ENCODE assay signal across 22 mouse cellular contexts in genomic region chr13:52561367-52562165, GRCm38 (mm10). TPM values are rescaled to one million over a fixed set of nuclear protein-coding genes. Genes with fewer than 3 reads are reported as not detected.
DNase-seq lines count a peak whose midpoint lies in the region; ATAC-seq and TF ChIP-seq lines count a peak whose summit lies in the region.
"Had no signal": no experiment of that assay in that cellular context is flagged by ENCODE, and none has a peak within 500 bp of the region (broad histone marks: within the 10 kb centered on the region; RNA-seq: fewer than 3 reads in every experiment).

No protein-coding gene starts in this region.

- 84% methylated on average over 8 of the region's 8 CpGs for WGBS in hindbrain, embryonic 10.5 days
- WGBS in hindbrain, postnatal 0 days, result 57% methylated on average over 8 of the region's 8 CpGs
- 63% methylated on average over 8 of the region's 8 CpGs for WGBS in forebrain, embryonic 16.5 days

- ATAC-seq in hindbrain, postnatal 0 days, result no peak
- 0 out of 2 replicates have a peak, but pooled peaks have one; percentile 3 for ATAC-seq in forebrain, embryonic 16.5 days

- H3K4me1 ChIP-seq in hindbrain, embryonic 10.5 days (replicated peaks), result peaks cover 41% of the 10 kb centered on the region
- 0 out of 2 replicates have a peak, but pooled peaks cover 6% of the 10 kb centered on the region for H3K4me1 ChIP-seq in hindbrain, postnatal 0 days (ENCODE audit: insufficient read depth, low read length)
- H3K4me1 ChIP-seq in ES-E14 (ENCODE audit: control insufficient read depth in 2 of 2, insufficient read depth in 2 of 2, low read length in 2 of 2, poor library complexity in 1 of 2), result peaks cover 20 to 29% of the 10 kb centered on the region in 2 experiments
- peaks cover 26% of the 10 kb centered on the region for H3K4me1 ChIP-seq in forebrain, embryonic 16.5 days (replicated peaks; ENCODE audit: control insufficient read depth, insufficient read depth, low read length)

- H3K9me3 ChIP-seq in hindbrain, embryonic 10.5 days, result no peaks in the 10 kb centered on the region
- no peaks in the 10 kb centered on the region for H3K9me3 ChIP-seq in hindbrain, postnatal 0 days (ENCODE audit: low read length)
- H3K9me3 ChIP-seq in ES-E14 (ENCODE audit: control insufficient read depth, insufficient read depth, low read depth, low read length), result no peaks in the 10 kb centered on the region
- no peaks in the 10 kb centered on the region for H3K9me3 ChIP-seq in forebrain, embryonic 16.5 days (ENCODE audit: control insufficient read depth, low read length)
- H3K9me3 ChIP-seq: embryonic facial prominence, embryonic 10.5 days; heart, embryonic 13.5 days; megakaryocyte, embryonic 14.5 days had no signal

- no peak for TF ChIP-seq CTCF in hindbrain, postnatal 0 days (IDR thresholded peaks at IDR 0.05; ENCODE audit: low read depth)

- in situ Hi-C loops in ES-E14 (cut with MboI; ENCODE audit: low sequenced_read_pairs in 2 of 2, unreplicated experiment in 2 of 2), result no loop called here

- H3K27ac ChIP-seq in hindbrain, embryonic 10.5 days, result peak overlapping the region; percentile 66; the same call in 1 of the 2 replicates
- no peak overlapping the region for H3K27ac ChIP-seq in hindbrain, postnatal 0 days
- H3K27ac ChIP-seq in ES-E14 (ENCODE audit: insufficient read depth, low read depth, low read length, poor library complexity, severe bottlenecking), result peak overlapping the region; percentile 78
- H3K27ac ChIP-seq in forebrain, embryonic 16.5 days (ENCODE audit: low read length), result peak overlapping the region; percentile 11
- H3K27ac ChIP-seq: embryonic facial prominence, embryonic 10.5 days; heart, embryonic 13.5 days; left cerebral cortex, adult 2 months had no signal

- no peaks in the 10 kb centered on the region for H3K36me3 ChIP-seq in hindbrain, embryonic 10.5 days
- no peaks in the 10 kb centered on the region for H3K36me3 ChIP-seq in hindbrain, postnatal 0 days (ENCODE audit: insufficient read depth, low read length)
- no peaks in the 10 kb centered on the region for H3K36me3 ChIP-seq in ES-E14 (ENCODE audit: control insufficient read depth, insufficient read depth, low read length, poor library complexity, severe bottlenecking)
- H3K36me3 ChIP-seq in forebrain, embryonic 16.5 days (ENCODE audit: control insufficient read depth, insufficient read depth), result no peaks in the 10 kb centered on the region
- H3K36me3 ChIP-seq: embryonic facial prominence, embryonic 10.5 days; heart, embryonic 13.5 days had no signal

- no peak overlapping the region for H3K9ac ChIP-seq in hindbrain, postnatal 0 days (replicated peaks; ENCODE audit: low read length)
- H3K9ac ChIP-seq in ES-E14 (ENCODE audit: insufficient read depth, low read depth, low read length, poor library complexity, severe bottlenecking), result no peak overlapping the region
- H3K9ac ChIP-seq in forebrain, embryonic 16.5 days (replicated peaks; ENCODE audit: low read depth, low read length), result no peak overlapping the region
- H3K9ac ChIP-seq: heart, embryonic 13.5 days had no signal

- no peak overlapping the region for H3K4me2 ChIP-seq in hindbrain, postnatal 0 days (ENCODE audit: low read depth, low read length)
- H3K4me2 ChIP-seq in forebrain, embryonic 16.5 days (ENCODE audit: low read length), result no peak overlapping the region
- H3K4me2 ChIP-seq: heart, embryonic 13.5 days; liver, embryonic 11.5 days had no signal

- H3K27me3 ChIP-seq in hindbrain, embryonic 10.5 days (ENCODE audit: insufficient read depth, poor library complexity, severe bottlenecking), result no peaks in the 10 kb centered on the region
- no peaks in the 10 kb centered on the region for H3K27me3 ChIP-seq in hindbrain, postnatal 0 days (ENCODE audit: insufficient read depth, low read length)
- no peaks in the 10 kb centered on the region for H3K27me3 ChIP-seq in forebrain, embryonic 16.5 days (replicated peaks; ENCODE audit: control insufficient read depth, insufficient read depth, low read length)
- H3K27me3 ChIP-seq: heart, embryonic 13.5 days; megakaryocyte, embryonic 14.5 days had no signal

- no peak overlapping the region for H3K4me3 ChIP-seq in hindbrain, embryonic 10.5 days
- no peak overlapping the region for H3K4me3 ChIP-seq in hindbrain, postnatal 0 days (ENCODE audit: low read length)
- no peak overlapping the region for H3K4me3 ChIP-seq in ES-E14 (ENCODE audit: insufficient read depth in 1 of 2, low read depth in 1 of 2, low read length in 2 of 2, poor library complexity in 1 of 2, severe bottlenecking in 1 of 2)
- H3K4me3 ChIP-seq in forebrain, embryonic 16.5 days (replicated peaks; ENCODE audit: low read length), result no peak overlapping the region
- H3K4me3 ChIP-seq: embryonic facial prominence, embryonic 10.5 days; heart, embryonic 13.5 days; left cerebral cortex, adult 2 months; megakaryocyte, embryonic 14.5 days had no signal

- DNase-seq in hindbrain, embryonic 10.5 days (ENCODE audit: low spot score), result no peak
- no peak for DNase-seq in hindbrain, postnatal 0 days (ENCODE audit: low spot score)
- DNase-seq in kidney, postnatal 4 days, result peak; percentile 28 to 47
- DNase-seq in kidney, adult 18-20 months, result no peak
- DNase-seq in ES-E14 (ENCODE audit: low read depth, low spot score), result no peak
- no peak for DNase-seq in cerebellum, postnatal 14 days
- no peak for DNase-seq in right cerebral cortex, postnatal 4 days
- DNase-seq: adrenal gland, postnatal 14 days; cerebellum, adult 11 months; gastrocnemius, postnatal 10 days; heart, adult 18-20 months; heart, postnatal 36 days; kidney, postnatal 36 days; layer of hippocampus, adult 9-11 months; lung, adult 18-20 months; thymus, postnatal 14 days had no signal

TF ChIP-seq in ES-E14, 5 proteins besides CTCF, POLR2A, EP300 and RAD21:
- peak; percentile 89 for TF ChIP-seq ZNF384 (IDR thresholded peaks at IDR 0.05; ENCODE audit: low read depth, low read length)
- no peak for TF ChIP-seq MAFK (IDR thresholded peaks at IDR 0.05; ENCODE audit: insufficient read depth, low read depth, low read length)
- no peak for TF ChIP-seq ZC3H11A (IDR thresholded peaks at IDR 0.05; ENCODE audit: borderline replicate concordance, low read depth, low read length)
- TF ChIP-seq CHD2 (IDR thresholded peaks at IDR 0.05; ENCODE audit: low read depth, low read length), result no peak
- no peak for TF ChIP-seq HCFC1 (IDR thresholded peaks at IDR 0.05; ENCODE audit: borderline replicate concordance, insufficient read depth, low read length)

RNA-seq across cellular contexts. Expression of gene Syk, which starts 21.4 kb away (rescaled TPM):
- 3.3 and 4.8 TPM in 2 replicates for polyA plus RNA-seq in hindbrain, embryonic 10.5 days (2016; fragmentation: Nextera tagmentation; extraction: Ambion mirVana)
- 1.8 and 2.7 TPM in 2 replicates for total RNA-seq in hindbrain, postnatal 0 days (2014; rRNA removed)
- polyA plus RNA-seq in hindbrain, postnatal 0 days (2015; fragmentation: Nextera tagmentation; extraction: Ambion mirVana), result 1.1 and 1.2 TPM in 2 replicates
- total RNA-seq in ES-E14 (2012; rRNA removed), result 13.3 and 22.3 TPM in 2 replicates
- polyA plus RNA-seq in forebrain, embryonic 16.5 days (2015; fragmentation: Nextera tagmentation; extraction: Ambion mirVana), result 1.3 TPM in 2 replicates

RNA-seq across cellular contexts. Expression of gene Diras2, which starts 30.5 kb away (rescaled TPM):
- polyA plus RNA-seq in hindbrain, embryonic 10.5 days (2016; fragmentation: Nextera tagmentation; extraction: Ambion mirVana), result 0.09 and 0.29 TPM in 2 replicates
- total RNA-seq in hindbrain, postnatal 0 days (2014; rRNA removed), result 64.4 and 64.5 TPM in 2 replicates
- polyA plus RNA-seq in hindbrain, postnatal 0 days (2015; fragmentation: Nextera tagmentation; extraction: Ambion mirVana), result 7.3 and 7.9 TPM in 2 replicates
- 0.58 and 0.76 TPM in 2 replicates for total RNA-seq in ES-E14 (2012; rRNA removed)
- polyA plus RNA-seq in forebrain, embryonic 16.5 days (2015; fragmentation: Nextera tagmentation; extraction: Ambion mirVana), result 3.7 and 4.3 TPM in 2 replicates

Comparison
In these comparisons a context has a peak if more than half of its experiments do, and no peak if none do; other contexts are left out.
1. DNase-seq: peak in kidney, postnatal 4 days (2 of 2); none in hindbrain, embryonic 10.5 days (single experiment), hindbrain, postnatal 0 days (single experiment), kidney, adult 18-20 months (single experiment), ES-E14 (single experiment), cerebellum, postnatal 14 days (0 of 2) and right cerebral cortex, postnatal 4 days (single experiment).